Mouse (Mus musculus) natural killer cell, adult 2 months (primary cell): ENCODE data around the gene Stam2.

Experiments used
- DNase-seq, 2 experiments: peaks; one replicate each; pipeline ENCODE4 v3.0.0; 2022; ENCODE audit warnings: low spot score in 2 of 2

The Stam2 gene

GRCm38 (mm10) chr2:52651547-52651946 is 90.5 kb downstream of the Stam2 start:
- DNase-seq: no peak

- DNase-seq: no peak
These were observed 94.7 kb downstream of the Stam2 start for GRCm38 (mm10) chr2:52647255-52647998.

- peak in 1 of 2 experiments; percentile 2 for DNase-seq
These were observed 98.4 kb downstream of the Stam2 start for GRCm38 (mm10) chr2:52643657-52644056.
